Mouse (Mus musculus) MEL (cell line): Measurements from ENCODE around the gene Igf2bp2. TPM values are rescaled to one million over a fixed set of nuclear protein-coding genes. Genes with fewer than 3 reads are reported as not detected.

ENCODE experiments used
- DNase-seq: peaks from one replicate; pipeline ENCODE4 v3.0.0; 2011; ENCODE audit warnings: low read depth, low spot score
- H3K27ac ChIP-seq: 2 replicates; pipeline ENCODE4 v1.5.1; 2012; ENCODE audit warnings: low read depth, mild to moderate bottlenecking, control low read depth, low read length, moderate library complexity; ENCODE audit not compliant: control insufficient read depth
- H3K27me3 ChIP-seq, 2 experiments: fragments of 150-350 bp in 1 of 2; sonication (generic) in 1 of 2; 2 replicates each; pipeline ENCODE4 v1.6.1; 2012; ENCODE audit warnings: low read length in 2 of 2, mild to moderate bottlenecking in 2 of 2, improper control_type of control experiment in 1 of 2, moderate library complexity in 1 of 2; ENCODE audit not compliant: insufficient read depth in 2 of 2, control insufficient read depth in 1 of 2
- H3K36me3 ChIP-seq, 2 experiments: 2 replicates each; pipeline ENCODE4 v1.6.1; 2012 to 2014; ENCODE audit warnings: low read length in 2 of 2, improper control_type of control experiment in 1 of 2, inconsistent platforms in 1 of 2, mild to moderate bottlenecking in 1 of 2; ENCODE audit not compliant: insufficient read depth in 2 of 2, control insufficient read depth in 1 of 2
- H3K4me1 ChIP-seq, 2 experiments: fragments of 150-350 bp in 1 of 2; sonication (generic) in 1 of 2; 2 replicates each; pipeline ENCODE4 v1.6.1; 2012; ENCODE audit warnings: low read length in 2 of 2, improper control_type of control experiment in 1 of 2, mild to moderate bottlenecking in 1 of 2; ENCODE audit not compliant: insufficient read depth in 2 of 2, control insufficient read depth in 1 of 2
- H3K4me3 ChIP-seq, 2 experiments: fragments of 150-350 bp in 1 of 2; sonication (generic) in 1 of 2; 2 replicates each; pipeline ENCODE4 v1.5.1; 2012; ENCODE audit warnings: low read depth in 2 of 2, low read length in 2 of 2, mild to moderate bottlenecking in 2 of 2, moderate library complexity in 2 of 2, control low read depth in 1 of 2, improper control_type of control experiment in 1 of 2; ENCODE audit not compliant: control insufficient read depth in 1 of 2, insufficient read depth in 1 of 2
- H3K79me2 ChIP-seq: 2 replicates; pipeline ENCODE4 v1.6.1; 2012; ENCODE audit warnings: mild to moderate bottlenecking, low read length, moderate library complexity; ENCODE audit not compliant: control insufficient read depth, poor library complexity, insufficient read depth
- H3K9ac ChIP-seq: 2 replicates; pipeline ENCODE4 v1.6.1; 2012; ENCODE audit warnings: low read depth, mild to moderate bottlenecking, control low read depth, low read length, moderate library complexity; ENCODE audit not compliant: control insufficient read depth, poor library complexity, severe bottlenecking
- H3K9me3 ChIP-seq: fragments of 150-350 bp; sonication (generic); replicated peaks from 2 replicates; pipeline ENCODE4 v1.6.1; 2012; ENCODE audit warnings: mild to moderate bottlenecking, low read length, improper control_type of control experiment, moderate library complexity; ENCODE audit not compliant: insufficient read depth
- CTCF ChIP-seq, 3 experiments: IDR thresholded peaks in 2 of 3; conservative IDR thresholded peaks in 1 of 3; 2 replicates each; pipeline ENCODE4 v1.5.1; 2011 to 2012; ENCODE audit warnings: low read length in 3 of 3, low read depth in 2 of 3, mild to moderate bottlenecking in 2 of 3, improper control_type of control experiment in 1 of 3, inconsistent platforms in 1 of 3, mixed read lengths in 1 of 3, moderate library complexity in 1 of 3; ENCODE audit not compliant: control insufficient read depth in 1 of 3, insufficient read depth in 1 of 3, poor library complexity in 1 of 3, severe bottlenecking in 1 of 3
- E2F4 ChIP-seq: IDR thresholded peaks from 2 replicates; pipeline ENCODE4 v1.6.1; 2011; ENCODE audit warnings: low read depth, low read length, improper control_type of control experiment, borderline replicate concordance
- ELF1 ChIP-seq: IDR thresholded peaks from 2 replicates; pipeline ENCODE4 v1.6.1; 2014; ENCODE audit warnings: low read depth, mild to moderate bottlenecking, inconsistent platforms, low read length, improper control_type of control experiment, moderate library complexity
- GATA1 ChIP-seq: IDR thresholded peaks from 2 replicates; pipeline ENCODE4 v1.6.1; 2011; ENCODE audit warnings: low read depth, low read length, improper control_type of control experiment
- KAT2A ChIP-seq: conservative IDR thresholded peaks from 2 replicates; pipeline ENCODE4 v1.6.1; 2012; ENCODE audit warnings: low read depth, low read length, improper control_type of control experiment, inconsistent platforms
- MAFK ChIP-seq: IDR thresholded peaks from 2 replicates; pipeline ENCODE4 v1.6.1; 2011; ENCODE audit warnings: low read depth, mild to moderate bottlenecking, low read length, improper control_type of control experiment, borderline replicate concordance
- MAX ChIP-seq: IDR thresholded peaks from 2 replicates; pipeline ENCODE4 v1.6.1; 2011; ENCODE audit warnings: low read length, improper control_type of control experiment
- MAZ ChIP-seq: IDR thresholded peaks from 2 replicates; pipeline ENCODE4 v1.6.1; 2012; ENCODE audit warnings: low read depth, mild to moderate bottlenecking, inconsistent platforms, low read length, improper control_type of control experiment
- MEF2A ChIP-seq: IDR thresholded peaks from 2 replicates; pipeline ENCODE4 v1.6.1; 2014; ENCODE audit warnings: low read depth, mild to moderate bottlenecking, inconsistent platforms, low read length, improper control_type of control experiment; ENCODE audit not compliant: poor library complexity, insufficient replicate concordance, severe bottlenecking; ENCODE audit errors: extremely low read depth
- MXI1 ChIP-seq: IDR thresholded peaks from 2 replicates; pipeline ENCODE4 v1.6.1; 2011; ENCODE audit warnings: mild to moderate bottlenecking, low read depth, low read length, improper control_type of control experiment
- MYB ChIP-seq: IDR thresholded peaks from 2 replicates; pipeline ENCODE4 v1.6.1; 2011; ENCODE audit warnings: mild to moderate bottlenecking, low read depth, low read length, improper control_type of control experiment
- MYC ChIP-seq: IDR thresholded peaks from 2 replicates; pipeline ENCODE4 v1.6.1; 2011; ENCODE audit warnings: low read depth, mild to moderate bottlenecking, low read length, improper control_type of control experiment, moderate library complexity
- POLR2A ChIP-seq, 2 experiments: IDR thresholded peaks; 2 replicates each; pipeline ENCODE4 v1.6.1; 2011 to 2012; ENCODE audit warnings: low read length in 2 of 2, mild to moderate bottlenecking in 2 of 2, control low read depth in 1 of 2, improper control_type of control experiment in 1 of 2, low read depth in 1 of 2, moderate library complexity in 1 of 2; ENCODE audit not compliant: control insufficient read depth in 1 of 2, insufficient read depth in 1 of 2, poor library complexity in 1 of 2
- POLR2AphosphoS2 ChIP-seq: IDR thresholded peaks from 2 replicates; pipeline ENCODE4 v1.6.1; 2011; ENCODE audit warnings: low read length, improper control_type of control experiment
- RCOR1 ChIP-seq: IDR thresholded peaks from 2 replicates; pipeline ENCODE4 v1.6.1; 2012; ENCODE audit warnings: low read depth, mild to moderate bottlenecking, inconsistent platforms, low read length, improper control_type of control experiment
- SIN3A ChIP-seq: IDR thresholded peaks from 2 replicates; pipeline ENCODE4 v1.6.1; 2012; ENCODE audit warnings: low read length, improper control_type of control experiment, inconsistent platforms
- SMC3 ChIP-seq: IDR thresholded peaks from 2 replicates; pipeline ENCODE4 v1.6.1; 2011; ENCODE audit warnings: low read depth, low read length, improper control_type of control experiment
- TBP ChIP-seq: IDR thresholded peaks from 2 replicates; pipeline ENCODE4 v1.8.0; 2011; ENCODE audit warnings: low read depth, low read length, improper control_type of control experiment
- TCF12 ChIP-seq: IDR thresholded peaks from 2 replicates; pipeline ENCODE4 v1.6.1; 2014; ENCODE audit warnings: low read depth, mild to moderate bottlenecking, inconsistent platforms, low read length, improper control_type of control experiment, moderate library complexity
- UBTF ChIP-seq: IDR thresholded peaks from 2 replicates; pipeline ENCODE4 v1.6.1; 2012; ENCODE audit warnings: low read depth, mild to moderate bottlenecking, inconsistent platforms, low read length, improper control_type of control experiment, moderate library complexity, borderline replicate concordance; ENCODE audit not compliant: insufficient read depth
- USF1 ChIP-seq: IDR thresholded peaks from 2 replicates; pipeline ENCODE4 v1.6.1; 2014; ENCODE audit warnings: low read depth, mild to moderate bottlenecking, inconsistent platforms, low read length, improper control_type of control experiment, moderate library complexity
- USF2 ChIP-seq, 2 experiments: IDR thresholded peaks; 2 replicates each; pipeline ENCODE4 v1.6.1; 2011 to 2012; ENCODE audit warnings: improper control_type of control experiment in 2 of 2, low read length in 2 of 2, borderline replicate concordance in 1 of 2, inconsistent platforms in 1 of 2, low read depth in 1 of 2, mild to moderate bottlenecking in 1 of 2; ENCODE audit not compliant: insufficient read depth in 1 of 2
- ZMIZ1 ChIP-seq: IDR thresholded peaks from 2 replicates; pipeline ENCODE4 v1.6.1; 2012; ENCODE audit warnings: low read depth, mild to moderate bottlenecking, inconsistent platforms, low read length, improper control_type of control experiment, moderate library complexity
- polyA plus RNA-seq, 2 experiments: library from polyadenylated mRNA; stranded (reverse) in 1 of 2; unstranded in 1 of 2; fragments of >175 nt in 1 of 2; fragments of >200 nt in 1 of 2; gene quantifications; 2 replicates each; pipeline versions ENCODE4 v1.2.1 to v1.2.4; 2012; ENCODE audit warnings: low replicate concordance in 2 of 2, low read depth in 1 of 2; ENCODE audit not compliant: insufficient read length in 2 of 2, insufficient read depth in 1 of 2, missing spikeins in 1 of 2
- total RNA-seq: library from RNA; depleted of rRNA; stranded (reverse); fragments of 300-350 nt; gene quantifications from 2 replicates; pipeline ENCODE4 v1.2.3, GENCODE M21; 2012

The Igf2bp2 gene
- total and polyA plus RNA-seq, 3 experiments, result 0.23 to 0.86 TPM; not detected in 1

GRCm38 (mm10) chr16:22161351-22162065 lies 1.6 kb downstream of the Igf2bp2 start:
- no peak overlapping the region for H3K9ac ChIP-seq
- TF ChIP-seq MEF2A, result no peak
- TF ChIP-seq MYB, result no peak
- TF ChIP-seq ELF1, result no peak
- no peak for TF ChIP-seq SMC3
- TF ChIP-seq MAX, result no peak
- TF ChIP-seq SIN3A, result no peak
- no peak for TF ChIP-seq POLR2AphosphoS2
- no peak for TF ChIP-seq USF1
- no peak for DNase-seq
- H3K27me3 ChIP-seq, result peaks cover under 1 to 9% of the 10 kb centered on the region in 2 experiments; a peak in 3 of 4 replicates
- H3K9me3 ChIP-seq, result no peaks in the 10 kb centered on the region
- H3K4me3 ChIP-seq, result no peak overlapping the region
- no peaks in the 10 kb centered on the region for H3K4me1 ChIP-seq
- no peaks in the 10 kb centered on the region for H3K36me3 ChIP-seq
- H3K79me2 ChIP-seq, result no peaks in the 10 kb centered on the region
- H3K27ac ChIP-seq, result no peak overlapping the region

GRCm38 (mm10) chr16:22160386-22161145 lies 2.5 kb downstream of the Igf2bp2 start:
- Histone ChIP-seq H3K9ac (no peak overlapping the region), H3K36me3 (no peaks in the 10 kb centered on the region), H3K9me3 (no peaks in the 10 kb centered on the region), H3K4me3 (no peak overlapping the region), H3K4me1 (no peaks in the 10 kb centered on the region), H3K79me2 (no peaks in the 10 kb centered on the region), H3K27me3 (peaks cover 5 to 12% of the 10 kb centered on the region in 2 experiments), H3K27ac (no peak overlapping the region)
- TF ChIP-seq SIN3A, result no peak
- no peak for TF ChIP-seq MXI1
- TF ChIP-seq KAT2A, result no peak
- TF ChIP-seq MYC, result no peak
- TF ChIP-seq USF2 (IDR thresholded peaks at IDR 0.05; ENCODE audit: borderline replicate concordance in 1 of 2, insufficient read depth in 1 of 2, low read depth in 1 of 2, low read length in 2 of 2), result no peak
- no peak for TF ChIP-seq ZMIZ1
- TF ChIP-seq E2F4, result no peak
- TF ChIP-seq TBP, result no peak
- TF ChIP-seq MAX, result no peak
- TF ChIP-seq CTCF (IDR thresholded peaks at IDR 0.05 in 2 of 3, conservative IDR thresholded peaks at IDR 0.05 in 1 of 3; ENCODE audit: control insufficient read depth in 1 of 3, insufficient read depth in 1 of 3, low read depth in 2 of 3, low read length in 3 of 3, poor library complexity in 1 of 3, severe bottlenecking in 1 of 3), result no peak
- TF ChIP-seq POLR2A (IDR thresholded peaks at IDR 0.05; ENCODE audit: control insufficient read depth in 1 of 2, insufficient read depth in 1 of 2, low read depth in 1 of 2, low read length in 2 of 2, poor library complexity in 1 of 2), result no peak
- no peak for TF ChIP-seq RCOR1
- no peak for TF ChIP-seq GATA1
- TF ChIP-seq MEF2A, result no peak
- no peak for TF ChIP-seq MAZ
- no peak for TF ChIP-seq TCF12
- no peak for TF ChIP-seq UBTF
- no peak for TF ChIP-seq MAFK
- DNase-seq, result no peak
